Mouse (Mus musculus) CD4-positive, CD25-positive, alpha-beta regulatory T cell, adult 4 months (primary cell): ENCODE data around the gene Bmx. TPM values are rescaled to one million over a fixed set of nuclear protein-coding genes. Genes with fewer than 3 reads are reported as not detected.

Source experiments
- ATAC-seq: one replicate; pipeline ENCODE4 v1.8.0; 2017
- polyA plus RNA-seq, 2 experiments: library from polyadenylated mRNA; unstranded; fragments of 100-300 nt; shearing (Covaris generic); gene quantifications; one replicate each; pipeline ENCODE4 v1.2.1; 2017

The Bmx gene
- not detected for polyA plus RNA-seq

- no peak for ATAC-seq
Observed at GRCm38 (mm10) chrX:164258057-164258456, at the start of gene Bmx. TSS of gene Bmx (minus strand) at chrX:164258193.

- ATAC-seq, result no peak
Observed at GRCm38 (mm10) chrX:164306250-164306649, 48.3 kb upstream of the Bmx start.

- no peak for ATAC-seq
Observed at GRCm38 (mm10) chrX:164291147-164291546, 33.2 kb upstream of the Bmx start.

GRCm38 (mm10) chrX:164287077-164287476 is 29.1 kb upstream of the Bmx start:
- ATAC-seq, result no peak

GRCm38 (mm10) chrX:164283808-164284207 is 25.8 kb upstream of the Bmx start:
- no peak for ATAC-seq

- no peak for ATAC-seq
Observed at GRCm38 (mm10) chrX:164280918-164281647, 23.1 kb upstream of the Bmx start.

GRCm38 (mm10) chrX:164275536-164275935 is 17.5 kb upstream of the Bmx start:
- ATAC-seq, result no peak

- ATAC-seq, result no peak
Observed at GRCm38 (mm10) chrX:164270603-164271002, 12.6 kb upstream of the Bmx start.

- no peak for ATAC-seq
Observed at GRCm38 (mm10) chrX:164269285-164269761, 11.3 kb upstream of the Bmx start, which contains the start of gene Pir. TSS of gene Pir (plus strand) at chrX:164269371.

GRCm38 (mm10) chrX:164264861-164265260 is 6.9 kb upstream of the Bmx start:
- no peak for ATAC-seq

- no peak for ATAC-seq
Observed at GRCm38 (mm10) chrX:164262286-164262685, 4.3 kb upstream of the Bmx start.

- ATAC-seq, result no peak
Observed at GRCm38 (mm10) chrX:164258662-164259061, 669 bp upstream of the Bmx start.

GRCm38 (mm10) chrX:164256527-164256926 is 1.5 kb downstream of the Bmx start:
- no peak for ATAC-seq

GRCm38 (mm10) chrX:164246722-164247121 is 11.3 kb downstream of the Bmx start:
- no peak for ATAC-seq

GRCm38 (mm10) chrX:164245714-164246113 is 12.3 kb downstream of the Bmx start:
- no peak for ATAC-seq

- ATAC-seq, result no peak
Observed at GRCm38 (mm10) chrX:164233380-164233779, 24.6 kb downstream of the Bmx start.

GRCm38 (mm10) chrX:164221989-164222388 is 36.0 kb downstream of the Bmx start:
- peak; percentile 47 for ATAC-seq

GRCm38 (mm10) chrX:164200547-164200946 is 57.4 kb downstream of the Bmx start:
- ATAC-seq, result no peak

GRCm38 (mm10) chrX:164197679-164198078 is 60.3 kb downstream of the Bmx start:
- no peak for ATAC-seq

GRCm38 (mm10) chrX:164189880-164190279 is 68.1 kb downstream of the Bmx start:
- ATAC-seq, result no peak

- peak; percentile 57 for ATAC-seq
Observed at GRCm38 (mm10) chrX:164183844-164184243, 74.1 kb downstream of the Bmx start.

GRCm38 (mm10) chrX:164179746-164180145 is 78.2 kb downstream of the Bmx start:
- peak; percentile 63 for ATAC-seq

- no peak for ATAC-seq
Observed at GRCm38 (mm10) chrX:164178856-164179255, 79.1 kb downstream of the Bmx start.

- no peak for ATAC-seq
Observed at GRCm38 (mm10) chrX:164175780-164176179, 82.2 kb downstream of the Bmx start.

- ATAC-seq, result no peak
Observed at GRCm38 (mm10) chrX:164175311-164175710, 82.7 kb downstream of the Bmx start.
